Mouse (Mus musculus) kidney, postnatal 0 days (tissue): ENCODE measurements around the gene Ppp2r5b. TPM values are rescaled to one million over a fixed set of nuclear protein-coding genes. Genes with fewer than 3 reads are reported as not detected.

Experiments used
- ATAC-seq: fragments of 200-750 bp; cut with Nextera tagmentation; replicated peaks from 2 replicates; pipeline ENCODE4 v1.8.0; 2017; ENCODE audit warnings: low read depth, moderate number of reproducible peaks, moderate TSS enrichment, moderate library complexity; ENCODE audit not compliant: low FRiP score
- DNase-seq: peaks from one replicate; pipeline ENCODE4 v3.0.0-alpha.2; 2016; ENCODE audit warnings: low spot score
- H3K27ac ChIP-seq: fragments of 300-500 bp; sonication (generic); 2 replicates; pipeline ENCODE4 v1.5.1; 2014; ENCODE audit warnings: mild to moderate bottlenecking
- H3K27me3 ChIP-seq: fragments of 300-500 bp; sonication (generic); 2 replicates; pipeline ENCODE4 v1.6.1; 2014; ENCODE audit warnings: low read length, mixed read lengths; ENCODE audit not compliant: insufficient read depth
- H3K36me3 ChIP-seq: fragments of 300-500 bp; sonication (generic); 2 replicates; pipeline ENCODE4 v1.6.1; 2014; ENCODE audit warnings: low read length, mixed read lengths; ENCODE audit not compliant: insufficient read depth
- H3K4me1 ChIP-seq: fragments of 300-500 bp; sonication (generic); replicated peaks from 2 replicates; pipeline ENCODE4 v1.6.1; 2014; ENCODE audit warnings: antibody characterized with exemption, low read length, mixed read lengths; ENCODE audit not compliant: insufficient read depth
- H3K4me2 ChIP-seq: fragments of 300-500 bp; sonication (generic); 2 replicates; pipeline ENCODE4 v1.6.1; 2014; ENCODE audit warnings: mild to moderate bottlenecking, low read length, moderate library complexity, mixed read lengths
- H3K4me3 ChIP-seq: fragments of 300-500 bp; sonication (generic); replicated peaks from 2 replicates; pipeline ENCODE4 v1.5.1; 2014; ENCODE audit warnings: low read depth, low read length
- H3K9ac ChIP-seq: fragments of 300-500 bp; sonication (generic); 2 replicates; pipeline ENCODE4 v1.6.1; 2014; ENCODE audit warnings: low read depth, low read length
- H3K9me3 ChIP-seq: fragments of 300-500 bp; sonication (generic); replicated peaks from 2 replicates; pipeline ENCODE4 v1.6.1; 2016; ENCODE audit warnings: low read length, inconsistent platforms, mixed read lengths
- CTCF ChIP-seq: IDR thresholded peaks from 2 replicates; pipeline ENCODE4 v1.5.1; 2016; ENCODE audit warnings: antibody characterized with exemption, low read depth, mild to moderate bottlenecking, moderate library complexity
- WGBS: fragments of 180-500 bp; shearing (Covaris S2); extraction: QIAGEN DNeasy Blood & Tissue Kit; methylation state at CpG from one replicate; pipeline ENCODE4 v1.1.7; 2014; 5-methylcytosine and 5-hydroxymethylcytosine counted together
- polyA plus RNA-seq: library from polyadenylated mRNA; unstranded; fragments of >200 nt; fragmentation: Nextera tagmentation; extraction: Ambion mirVana; gene quantifications from 2 replicates; pipeline ENCODE4 v1.2.1, GENCODE M21; 2015

Ppp2r5b gene
- polyA plus RNA-seq, 1 experiment from 2014 or later: 19.9 TPM

DNA sequence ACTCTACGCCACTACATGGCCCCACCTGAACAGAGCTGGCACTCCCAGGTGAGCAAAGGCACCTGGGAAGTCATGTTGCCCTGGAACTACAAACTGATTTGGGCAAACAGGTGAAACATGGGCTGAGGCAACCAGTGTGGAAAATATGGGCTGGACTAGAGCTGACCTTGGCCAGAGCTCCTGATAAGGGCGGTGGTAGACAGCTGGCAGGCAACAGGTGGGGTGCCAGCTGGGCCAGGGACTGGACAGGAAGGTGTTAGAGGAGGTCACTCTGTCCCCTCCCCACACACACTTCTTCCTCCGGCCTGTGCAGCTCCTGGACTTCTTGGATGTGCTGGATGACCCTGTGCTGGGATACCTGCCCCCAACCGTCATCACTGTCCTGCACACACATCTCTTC lies 17.3 kb upstream of the Ppp2r5b start:
- DNase-seq (no peak), ATAC-seq (no peak)
- Histone ChIP-seq H3K4me3 (no peak overlapping the region), H3K4me1 (no peaks in the 10 kb centered on the region), H3K36me3 (peaks cover 82% of the 10 kb centered on the region), H3K27me3 (no peaks in the 10 kb centered on the region), H3K9me3 (no peaks in the 10 kb centered on the region), H3K27ac (no peak overlapping the region), H3K9ac (no peak overlapping the region), H3K4me2 (no peak overlapping the region)
- no peak for TF ChIP-seq CTCF
- 88% methylated on average over 4 of the region's 4 CpGs for WGBS

DNA sequence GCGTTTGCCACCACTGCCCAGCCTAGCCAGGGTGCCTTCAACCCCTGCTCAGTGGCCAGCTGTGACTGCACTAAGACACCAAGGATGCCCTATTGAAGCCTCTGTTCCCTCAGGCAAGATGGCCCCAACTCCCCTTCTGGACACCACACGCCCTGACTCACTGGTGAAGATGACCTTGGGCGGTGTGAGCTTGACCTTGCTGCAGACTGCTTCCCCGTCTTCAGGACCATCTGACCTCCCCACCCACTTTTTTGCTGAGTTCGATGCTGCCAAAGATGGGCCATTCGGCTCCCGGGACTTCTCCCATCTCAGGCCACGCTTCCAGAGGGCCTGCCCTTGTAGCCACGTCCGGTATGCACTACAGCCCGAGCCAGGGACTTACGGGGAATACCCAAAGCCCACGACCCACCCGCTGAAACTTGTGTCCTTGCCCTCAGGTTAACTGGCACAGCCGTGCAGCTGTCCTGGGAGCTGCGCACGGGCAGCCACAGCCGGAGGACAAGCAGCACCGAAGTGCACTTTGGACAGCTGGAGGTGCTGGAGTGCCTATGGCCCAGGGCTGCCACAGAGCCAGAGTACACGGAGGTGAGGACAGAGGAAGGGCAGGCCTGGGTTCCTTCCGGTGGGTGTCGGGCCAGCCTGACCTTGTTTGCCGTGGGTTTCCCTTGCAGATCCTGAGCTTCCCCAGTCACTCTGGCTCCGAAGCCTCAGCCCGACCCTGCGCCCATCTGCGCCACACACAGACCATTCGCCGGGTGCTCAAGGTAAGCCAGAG lies 12.0 kb upstream of the Ppp2r5b start:
- peaks cover 50% of the 10 kb centered on the region for H3K36me3 ChIP-seq
- TF ChIP-seq CTCF: no peak
- WGBS: 92% methylated on average over 29 of the region's 29 CpGs
- no peaks in the 10 kb centered on the region for H3K9me3 ChIP-seq
- H3K4me3 ChIP-seq: no peak overlapping the region
- DNase-seq: no peak
- H3K4me1 ChIP-seq: peaks cover 3% of the 10 kb centered on the region; the same call in 1 of the 2 replicates
- no peak overlapping the region for H3K9ac ChIP-seq
- H3K27me3 ChIP-seq: no peaks in the 10 kb centered on the region
- no peak overlapping the region for H3K27ac ChIP-seq
- no peak for ATAC-seq
- no peak overlapping the region for H3K4me2 ChIP-seq

DNA sequence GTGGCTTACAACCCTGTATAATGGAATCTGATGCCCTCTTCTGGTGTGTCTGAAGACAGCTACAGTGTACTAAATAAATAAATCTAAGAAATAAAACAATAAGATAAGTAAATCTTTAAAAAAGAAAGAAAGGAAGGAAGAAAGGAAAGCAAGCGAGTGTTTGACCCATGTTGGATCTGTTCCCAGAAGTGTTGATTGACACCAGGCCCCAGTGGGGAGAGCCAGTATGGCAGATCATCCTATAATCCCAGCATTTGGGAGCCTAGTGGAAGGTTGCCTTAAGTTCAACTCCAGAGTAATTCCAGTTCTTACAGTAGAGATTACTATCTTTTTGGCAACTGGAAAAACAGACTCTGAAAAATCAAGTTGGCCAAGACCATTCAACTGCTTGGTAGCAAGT lies 10.1 kb upstream of the Ppp2r5b start:
- no peaks in the 10 kb centered on the region for H3K27me3 ChIP-seq
- 47% methylated on average over 1 of the region's 1 CpGs for WGBS
- no peak for ATAC-seq
- peaks cover 9% of the 10 kb centered on the region for H3K4me1 ChIP-seq
- H3K9ac ChIP-seq: no peak overlapping the region
- no peak overlapping the region for H3K27ac ChIP-seq
- no peaks in the 10 kb centered on the region for H3K9me3 ChIP-seq
- TF ChIP-seq CTCF: no peak
- peaks cover 34% of the 10 kb centered on the region for H3K36me3 ChIP-seq
- no peak for DNase-seq
- no peak overlapping the region for H3K4me2 ChIP-seq
- H3K4me3 ChIP-seq: no peak overlapping the region

DNA sequence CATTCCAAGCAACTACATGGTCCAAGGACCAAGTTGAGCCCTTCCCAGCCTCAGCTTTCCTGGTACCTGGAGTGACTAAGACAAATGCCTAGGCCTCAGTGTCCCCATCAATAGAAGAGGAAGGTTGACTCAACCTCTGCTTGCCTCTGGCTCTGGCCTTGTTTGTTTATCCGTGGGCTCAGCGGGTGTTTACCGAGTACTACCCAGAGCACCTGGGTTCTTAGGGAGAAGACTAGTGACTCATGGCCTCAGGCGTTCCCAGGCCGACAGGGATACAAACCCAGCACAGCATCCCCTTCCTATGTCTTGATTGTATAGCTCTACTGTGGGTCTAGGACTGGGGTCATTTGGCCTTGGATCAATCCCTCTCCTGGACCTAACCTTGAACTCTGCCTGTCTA lies 7.6 kb upstream of the Ppp2r5b start:
- ATAC-seq: no peak
- no peak overlapping the region for H3K4me3 ChIP-seq
- no peak for DNase-seq
- no peak overlapping the region for H3K27ac ChIP-seq
- no peak overlapping the region for H3K4me2 ChIP-seq
- H3K4me1 ChIP-seq: peaks cover 9% of the 10 kb centered on the region
- H3K27me3 ChIP-seq: no peaks in the 10 kb centered on the region
- H3K9me3 ChIP-seq: no peaks in the 10 kb centered on the region
- WGBS: 90% methylated on average over 5 of the region's 5 CpGs
- no peak overlapping the region for H3K9ac ChIP-seq
- no peak for TF ChIP-seq CTCF
- H3K36me3 ChIP-seq: peaks cover 20% of the 10 kb centered on the region

DNA sequence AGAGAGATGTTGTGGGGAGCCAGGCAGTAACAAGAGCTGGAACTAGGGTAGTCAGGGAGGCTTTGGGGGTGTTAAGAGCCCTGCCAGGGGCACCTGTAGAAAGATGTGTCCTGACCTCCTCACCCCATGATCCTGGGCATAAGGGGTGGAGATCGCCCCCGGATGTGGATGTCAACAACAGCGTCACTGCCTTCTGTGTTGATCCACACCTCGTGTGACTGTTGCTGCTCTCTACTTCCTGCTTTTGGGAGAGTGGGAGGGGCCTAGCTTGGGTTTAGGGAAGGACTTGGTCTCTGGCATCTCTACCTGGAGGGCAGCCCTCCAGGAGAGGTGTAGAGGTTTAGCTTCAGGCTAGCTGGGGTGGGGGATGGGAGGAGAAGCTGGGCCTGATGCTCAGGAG lies 6.6 kb upstream of the Ppp2r5b start:
- Histone ChIP-seq H3K9ac (peak overlapping the region; percentile 89), H3K4me3 (peak overlapping the region; percentile 94), H3K36me3 (peaks cover 12% of the 10 kb centered on the region), H3K27ac (peak overlapping the region; percentile 86), H3K9me3 (no peaks in the 10 kb centered on the region), H3K4me1 (peaks cover 9% of the 10 kb centered on the region), H3K4me2 (peak overlapping the region; percentile 92), H3K27me3 (no peaks in the 10 kb centered on the region)
- no peak for TF ChIP-seq CTCF
- peak; percentile 71 for DNase-seq
- 1% methylated on average over 4 of the region's 4 CpGs for WGBS
- ATAC-seq: peak; percentile 41

DNA sequence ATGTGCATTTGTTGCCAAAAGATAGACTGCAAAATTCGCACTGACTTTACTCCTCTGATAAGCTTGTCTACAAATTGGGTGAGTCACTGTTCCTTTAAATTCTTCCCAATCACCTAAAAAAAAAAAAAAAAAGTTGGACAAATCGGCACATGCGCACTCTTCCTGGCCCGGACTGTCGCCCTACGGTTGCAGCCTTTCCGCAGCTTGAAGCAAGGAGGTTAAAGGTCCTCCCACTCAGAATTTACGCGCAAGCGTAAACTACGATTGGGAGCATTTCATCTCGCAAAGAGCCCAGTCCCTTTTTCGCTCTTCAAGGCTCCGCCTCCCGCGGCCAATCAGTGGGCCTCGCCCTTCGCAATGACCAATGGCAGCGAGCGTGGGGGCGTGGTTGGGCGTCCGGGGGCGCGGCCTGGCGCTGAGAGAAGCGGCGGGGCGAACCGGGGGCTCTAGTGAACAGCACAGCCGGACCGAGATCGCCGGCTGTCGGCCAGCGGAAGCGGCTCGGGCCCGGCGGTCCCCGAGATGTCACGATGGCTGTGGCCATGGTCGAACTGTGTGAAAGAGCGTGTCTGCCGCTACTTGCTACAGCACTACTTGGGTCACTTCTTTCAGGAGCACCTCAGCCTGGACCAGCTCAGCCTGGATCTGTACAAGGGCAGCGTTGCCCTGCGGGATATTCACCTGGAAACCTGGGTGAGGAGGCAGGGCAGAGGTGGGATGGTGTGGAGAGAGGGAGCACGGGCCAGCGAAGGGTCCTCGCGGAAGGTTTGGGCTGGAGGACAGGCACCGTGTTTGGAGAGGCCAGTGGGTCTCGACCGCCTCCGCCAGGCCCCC lies 5.8 kb upstream of the Ppp2r5b start, which contains the start of gene Atg2a:
Atg2a (plus strand) TSS at position 395 of the 834 bp plus-strand sequence.
- peak within 1 kb of the TSS; percentile 86 for H3K27ac ChIP-seq
- H3K4me1 ChIP-seq: peaks cover 10% of the 10 kb centered on the region
- no peak; the same call in 1 of the 2 replicates for TF ChIP-seq CTCF
- WGBS: under 1% methylated on average over 55 of the region's 55 CpGs
- H3K4me2 ChIP-seq: peak within 1 kb of the TSS; percentile 92
- no peaks in the 10 kb centered on the region for H3K9me3 ChIP-seq
- peak within 1 kb of the TSS; percentile 89 for H3K9ac ChIP-seq
- peak within 1 kb of the TSS; percentile 94 for H3K4me3 ChIP-seq
- ATAC-seq: peak; percentile 90
- H3K27me3 ChIP-seq: no peaks in the 10 kb centered on the region
- peaks cover 9% of the 10 kb centered on the region for H3K36me3 ChIP-seq
- DNase-seq: peak; percentile 99
